Mouse (Mus musculus): ENCODE measurements at regions not wholly inside any gene's neighbourhood (a gene's known extent, or its start where the extent isn't known, plus 50 kb on each side); places are given as distances from the start of the nearest gene placed in this dataset.
A peak's percentile ranks its signal among the peaks of the same experiment; 100 is the strongest.

GRCm38 (mm10) chr3:60292940-60293339 lies 179.7 kb upstream of the Mbnl1 start:
- Histone ChIP-seq H3ac (ENCODE audit: control insufficient read depth, insufficient read length) (no peak overlapping the region), H3K4me2 (ENCODE audit: low read depth) (no peak overlapping the region), H3K36me3 (ENCODE audit: control insufficient read depth, insufficient read depth) (no peaks in the 10 kb centered on the region), H3K79me2 (ENCODE audit: control insufficient read depth, insufficient read depth) (no peaks in the 10 kb centered on the region), H3K4me3 (no peak overlapping the region), H3K27me3 (ENCODE audit: control insufficient read depth, insufficient read depth, insufficient read length) (no peaks in the 10 kb centered on the region)
- TF ChIP-seq POLR2AphosphoS2 (IDR thresholded peaks at IDR 0.05; ENCODE audit: insufficient read length, low read depth) (no peak), USF1 (IDR thresholded peaks at IDR 0.05; ENCODE audit: low read depth) (no peak), REST (IDR thresholded peaks at IDR 0.05; ENCODE audit: insufficient read depth, insufficient read length) (no peak), TCF12 (IDR thresholded peaks at IDR 0.05; ENCODE audit: insufficient read depth, poor library complexity, severe bottlenecking) (no peak), MYOD1 (IDR thresholded peaks at IDR 0.05; ENCODE audit: control insufficient read depth in 1 of 3, insufficient read length in 2 of 3, low read depth in 2 of 3) (no peak), MAX (IDR thresholded peaks at IDR 0.05; ENCODE audit: low read depth) (no peak), SRF (IDR thresholded peaks at IDR 0.05; ENCODE audit: control insufficient read depth, insufficient read length, low read depth) (no peak), POLR2A (IDR thresholded peaks at IDR 0.05; ENCODE audit: insufficient read length, low read depth) (no peak), CEBPB (IDR thresholded peaks at IDR 0.05; ENCODE audit: insufficient read depth, poor library complexity, severe bottlenecking) (no peak), TCF3 (IDR thresholded peaks at IDR 0.05; ENCODE audit: insufficient read length, low read depth) (no peak), E2F4 (IDR thresholded peaks at IDR 0.05; ENCODE audit: insufficient read depth) (no peak)

GRCm38 (mm10) chr3:60305399-60305798 lies 167.2 kb upstream of the Mbnl1 start:
- H3K4me3 ChIP-seq = no peak overlapping the region
- no peak overlapping the region for H3ac ChIP-seq (ENCODE audit: control insufficient read depth, insufficient read length)
- TF ChIP-seq POLR2AphosphoS2 (IDR thresholded peaks at IDR 0.05; ENCODE audit: insufficient read length, low read depth) (no peak), SRF (IDR thresholded peaks at IDR 0.05; ENCODE audit: control insufficient read depth, insufficient read length, low read depth) (no peak), REST (IDR thresholded peaks at IDR 0.05; ENCODE audit: insufficient read depth, insufficient read length) (no peak), E2F4 (IDR thresholded peaks at IDR 0.05; ENCODE audit: insufficient read depth) (no peak), USF1 (IDR thresholded peaks at IDR 0.05; ENCODE audit: low read depth) (no peak), MAX (IDR thresholded peaks at IDR 0.05; ENCODE audit: low read depth) (no peak), POLR2A (IDR thresholded peaks at IDR 0.05; ENCODE audit: insufficient read length, low read depth) (no peak), MYOG (IDR thresholded peaks at IDR 0.05; ENCODE audit: control insufficient read depth in 1 of 3, insufficient read depth in 1 of 3, insufficient read length in 2 of 3, low read depth in 2 of 3) (no peak), TCF3 (IDR thresholded peaks at IDR 0.05; ENCODE audit: insufficient read length, low read depth) (no peak), CEBPB (IDR thresholded peaks at IDR 0.05; ENCODE audit: insufficient read depth, poor library complexity, severe bottlenecking) (no peak), TCF12 (IDR thresholded peaks at IDR 0.05; ENCODE audit: insufficient read depth, poor library complexity, severe bottlenecking) (no peak), MYOD1 (IDR thresholded peaks at IDR 0.05; ENCODE audit: control insufficient read depth in 1 of 3, insufficient read length in 2 of 3, low read depth in 2 of 3) (no peak)
- H3K4me2 ChIP-seq (ENCODE audit: low read depth) = no peak overlapping the region
- H3K27me3 ChIP-seq (ENCODE audit: control insufficient read depth, insufficient read depth, insufficient read length) = no peaks in the 10 kb centered on the region
- no peaks in the 10 kb centered on the region for H3K79me2 ChIP-seq (ENCODE audit: control insufficient read depth, insufficient read depth)
- no peaks in the 10 kb centered on the region for H3K36me3 ChIP-seq (ENCODE audit: control insufficient read depth, insufficient read depth)

GRCm38 (mm10) chr3:60310402-60310801 lies 162.2 kb upstream of the Mbnl1 start:
- TF ChIP-seq TCF12 (IDR thresholded peaks at IDR 0.05; ENCODE audit: insufficient read depth, poor library complexity, severe bottlenecking) (no peak), MYOD1 (IDR thresholded peaks at IDR 0.05; ENCODE audit: control insufficient read depth in 1 of 3, insufficient read length in 2 of 3, low read depth in 2 of 3) (no peak), SRF (IDR thresholded peaks at IDR 0.05; ENCODE audit: control insufficient read depth, insufficient read length, low read depth) (peak; percentile 62)
- Histone ChIP-seq H3ac (ENCODE audit: control insufficient read depth, insufficient read length) (no peak overlapping the region), H3K4me2 (ENCODE audit: low read depth) (no peak overlapping the region), H3K27me3 (ENCODE audit: control insufficient read depth, insufficient read depth, insufficient read length) (no peaks in the 10 kb centered on the region), H3K79me2 (ENCODE audit: control insufficient read depth, insufficient read depth) (no peaks in the 10 kb centered on the region), H3K36me3 (ENCODE audit: control insufficient read depth, insufficient read depth) (no peaks in the 10 kb centered on the region), H3K4me3 (no peak overlapping the region)

GRCm38 (mm10) chr3:60311178-60311577 lies 161.5 kb upstream of the Mbnl1 start:
- Histone ChIP-seq H3K36me3 (ENCODE audit: control insufficient read depth, insufficient read depth) (no peaks in the 10 kb centered on the region), H3K27me3 (ENCODE audit: control insufficient read depth, insufficient read depth, insufficient read length) (no peaks in the 10 kb centered on the region), H3ac (ENCODE audit: control insufficient read depth, insufficient read length) (no peak overlapping the region), H3K79me2 (ENCODE audit: control insufficient read depth, insufficient read depth) (no peaks in the 10 kb centered on the region), H3K4me2 (ENCODE audit: low read depth) (no peak overlapping the region), H3K4me3 (no peak overlapping the region)
- TF ChIP-seq MYOD1 (IDR thresholded peaks at IDR 0.05; ENCODE audit: control insufficient read depth in 1 of 3, insufficient read length in 2 of 3, low read depth in 2 of 3) (no peak), POLR2AphosphoS2 (IDR thresholded peaks at IDR 0.05; ENCODE audit: insufficient read length, low read depth) (no peak), MAX (IDR thresholded peaks at IDR 0.05; ENCODE audit: low read depth) (no peak), TCF12 (IDR thresholded peaks at IDR 0.05; ENCODE audit: insufficient read depth, poor library complexity, severe bottlenecking) (no peak), E2F4 (IDR thresholded peaks at IDR 0.05; ENCODE audit: insufficient read depth) (no peak), REST (IDR thresholded peaks at IDR 0.05; ENCODE audit: insufficient read depth, insufficient read length) (no peak), POLR2A (IDR thresholded peaks at IDR 0.05; ENCODE audit: insufficient read length, low read depth) (no peak), USF1 (IDR thresholded peaks at IDR 0.05; ENCODE audit: low read depth) (no peak), TCF3 (IDR thresholded peaks at IDR 0.05; ENCODE audit: insufficient read length, low read depth) (no peak), CEBPB (IDR thresholded peaks at IDR 0.05; ENCODE audit: insufficient read depth, poor library complexity, severe bottlenecking) (no peak), MYOG (IDR thresholded peaks at IDR 0.05; ENCODE audit: control insufficient read depth in 1 of 3, insufficient read depth in 1 of 3, insufficient read length in 2 of 3, low read depth in 2 of 3) (no peak), SRF (IDR thresholded peaks at IDR 0.05; ENCODE audit: control insufficient read depth, insufficient read length, low read depth) (no peak)
